Mouse (Mus musculus): ENCODE results near the gene Hoxd12.

The Hoxd12 gene

DNA sequence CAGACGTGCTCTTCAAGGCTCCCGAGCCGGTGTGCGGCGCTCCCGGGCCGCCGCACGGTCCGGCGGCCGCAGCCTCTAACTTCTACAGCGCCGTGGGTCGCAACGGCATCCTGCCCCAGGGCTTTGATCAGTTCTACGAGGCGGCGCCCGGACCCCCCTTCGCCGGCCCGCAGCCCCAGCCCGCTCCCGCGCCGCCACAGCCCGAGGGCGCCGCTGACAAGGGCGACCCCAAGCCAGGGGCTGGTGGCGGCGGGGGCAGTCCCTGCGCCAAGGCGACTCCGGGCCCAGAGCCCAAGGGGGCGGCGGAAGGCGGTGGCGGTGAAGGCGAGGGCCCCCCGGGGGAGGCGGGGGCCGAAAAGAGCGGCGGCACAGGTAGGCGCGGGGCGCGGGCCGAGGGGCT is 8.0 kb downstream of the Hoxd12 start:
- DNase-seq, result peak; percentile 33

DNA sequence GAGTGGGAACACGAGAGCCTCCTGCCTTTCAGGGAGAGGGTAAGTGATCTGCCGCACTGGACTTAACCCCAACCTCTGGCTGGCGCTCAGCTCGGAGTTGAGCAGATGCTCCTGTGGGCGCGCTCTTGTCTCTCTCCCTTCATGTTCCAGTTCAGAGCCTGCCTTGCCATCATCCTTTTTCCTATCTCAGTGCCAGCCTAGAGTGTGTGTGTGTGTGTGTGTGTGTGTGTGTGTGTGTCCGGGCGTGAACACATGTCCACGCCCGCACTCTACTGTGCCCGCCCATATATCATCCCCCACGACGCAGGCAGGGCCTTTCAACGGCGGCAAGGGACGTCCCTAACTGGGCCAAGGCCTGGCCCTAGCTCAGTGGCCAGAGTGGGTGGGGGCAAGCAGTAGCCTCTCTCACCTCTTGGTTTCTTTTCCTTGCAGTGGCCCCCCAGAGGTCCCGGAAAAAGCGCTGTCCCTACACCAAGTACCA is 8.7 kb downstream of the Hoxd12 start:
- peak; percentile 63 for DNase-seq

DNA sequence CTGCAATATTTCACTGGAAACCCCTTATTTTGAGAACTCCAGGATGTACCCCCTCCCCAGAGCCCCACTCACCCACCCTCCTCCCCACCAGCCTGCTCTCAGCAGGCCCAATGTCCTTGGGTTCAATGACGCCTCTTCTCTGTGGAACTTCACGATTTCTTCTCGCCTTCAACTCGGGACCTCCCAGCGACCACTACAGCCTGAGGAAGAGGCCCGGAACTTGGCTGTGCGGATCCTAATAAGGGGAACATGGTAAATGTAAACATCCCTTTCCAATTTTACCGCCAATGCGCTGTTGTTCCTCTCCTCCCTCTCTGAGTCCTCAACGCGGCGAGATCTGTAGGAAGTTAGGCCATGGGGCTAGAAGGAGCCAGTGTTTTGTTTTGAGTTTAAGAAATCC is 9.3 kb downstream of the Hoxd12 start:
- DNase-seq, result no peak

DNA sequence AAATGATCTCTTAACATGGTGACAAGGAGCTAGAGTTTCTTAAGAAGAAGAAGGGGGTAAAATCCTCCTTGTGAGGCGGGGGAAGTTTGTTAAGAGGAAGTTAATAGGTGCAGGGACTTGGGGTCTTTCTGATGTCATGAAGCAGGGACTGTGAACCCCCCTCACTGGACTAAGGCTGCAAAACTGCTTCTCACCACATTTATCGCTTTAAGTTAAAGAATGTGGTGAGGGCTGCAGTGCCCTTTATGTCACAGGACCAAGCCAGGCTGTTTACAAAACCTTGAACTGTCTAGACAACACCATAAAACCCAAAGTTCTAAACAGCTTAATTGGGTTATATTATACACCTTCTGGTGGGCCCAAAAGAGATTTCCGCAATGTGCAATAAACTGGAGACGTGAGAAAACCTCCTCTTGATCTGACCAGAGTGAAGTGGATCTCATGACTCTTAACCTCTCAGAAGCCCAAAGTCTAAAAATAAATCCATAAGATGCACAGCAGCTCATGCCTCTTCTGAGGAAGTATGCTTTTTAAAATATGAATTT is 10.3 kb downstream of the Hoxd12 start:
- DNase-seq, result no peak

DNA sequence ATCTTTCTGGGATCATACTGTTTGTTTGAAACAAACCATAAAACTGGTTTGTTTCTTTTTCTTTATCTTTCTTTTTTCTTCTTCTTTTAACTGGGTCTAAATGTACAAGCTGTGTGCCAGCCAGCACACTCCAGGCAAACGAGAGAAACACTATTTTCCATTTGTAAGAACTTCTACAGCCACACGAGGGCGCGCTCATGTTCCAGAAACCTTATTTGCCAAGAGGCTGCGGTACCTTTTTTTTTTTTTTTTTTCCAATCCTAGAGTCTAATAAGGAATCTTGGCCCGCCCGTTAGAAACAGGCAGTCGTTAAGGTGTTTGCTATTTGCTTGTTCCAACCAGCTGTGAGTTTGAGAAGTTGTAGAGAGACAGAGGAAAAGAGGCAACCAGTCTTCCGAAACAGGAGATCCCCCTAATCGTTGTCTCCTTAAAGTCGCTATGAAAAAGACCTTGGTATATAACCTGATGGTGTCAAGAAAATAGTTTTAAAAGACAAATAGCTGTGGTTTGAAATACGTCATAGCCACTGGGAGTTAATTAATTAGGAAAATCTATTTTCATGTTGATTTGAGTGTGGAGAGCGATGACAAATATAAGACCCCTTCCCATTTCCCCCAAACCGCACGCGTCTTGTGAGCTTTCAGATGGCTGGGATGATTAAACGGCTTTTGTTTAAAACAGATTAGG is 11.6 kb downstream of the Hoxd12 start:
- DNase-seq, result peak; percentile 92

DNA sequence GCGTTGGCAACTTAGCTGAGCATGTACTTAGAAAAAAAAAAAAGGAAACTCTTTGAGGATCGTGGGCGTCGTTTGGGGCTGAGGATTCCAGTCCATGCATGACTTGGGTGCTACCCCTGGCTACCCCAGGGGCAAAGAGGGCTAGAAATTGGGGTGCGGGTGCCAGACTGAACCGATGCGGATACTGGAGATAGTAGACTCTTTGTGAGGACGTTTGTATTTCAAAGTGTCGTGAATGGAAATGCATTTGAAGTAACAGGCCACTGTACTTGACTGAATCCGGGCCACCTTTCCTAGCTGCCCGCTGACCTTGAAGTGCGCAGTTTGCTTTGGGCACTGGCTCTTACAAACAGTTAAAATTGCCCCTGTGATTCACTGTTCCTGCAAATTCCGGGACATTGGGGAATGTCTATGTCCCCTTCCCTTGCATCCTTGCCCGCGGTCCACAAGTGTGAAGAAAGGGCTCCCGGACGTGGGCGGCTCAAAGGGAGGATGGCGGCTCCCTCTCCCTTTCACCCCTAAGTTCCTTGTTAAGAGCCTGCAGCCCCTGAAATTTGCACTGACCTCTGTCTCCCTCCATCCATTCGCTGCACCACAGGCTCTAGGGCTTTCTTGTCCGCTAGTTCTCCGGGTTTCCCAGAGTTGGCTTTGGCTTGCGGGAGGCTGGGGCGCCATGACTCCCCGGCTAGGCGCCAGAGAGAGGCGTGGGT is 12.3 kb downstream of the Hoxd12 start:
- no peak for DNase-seq

DNA sequence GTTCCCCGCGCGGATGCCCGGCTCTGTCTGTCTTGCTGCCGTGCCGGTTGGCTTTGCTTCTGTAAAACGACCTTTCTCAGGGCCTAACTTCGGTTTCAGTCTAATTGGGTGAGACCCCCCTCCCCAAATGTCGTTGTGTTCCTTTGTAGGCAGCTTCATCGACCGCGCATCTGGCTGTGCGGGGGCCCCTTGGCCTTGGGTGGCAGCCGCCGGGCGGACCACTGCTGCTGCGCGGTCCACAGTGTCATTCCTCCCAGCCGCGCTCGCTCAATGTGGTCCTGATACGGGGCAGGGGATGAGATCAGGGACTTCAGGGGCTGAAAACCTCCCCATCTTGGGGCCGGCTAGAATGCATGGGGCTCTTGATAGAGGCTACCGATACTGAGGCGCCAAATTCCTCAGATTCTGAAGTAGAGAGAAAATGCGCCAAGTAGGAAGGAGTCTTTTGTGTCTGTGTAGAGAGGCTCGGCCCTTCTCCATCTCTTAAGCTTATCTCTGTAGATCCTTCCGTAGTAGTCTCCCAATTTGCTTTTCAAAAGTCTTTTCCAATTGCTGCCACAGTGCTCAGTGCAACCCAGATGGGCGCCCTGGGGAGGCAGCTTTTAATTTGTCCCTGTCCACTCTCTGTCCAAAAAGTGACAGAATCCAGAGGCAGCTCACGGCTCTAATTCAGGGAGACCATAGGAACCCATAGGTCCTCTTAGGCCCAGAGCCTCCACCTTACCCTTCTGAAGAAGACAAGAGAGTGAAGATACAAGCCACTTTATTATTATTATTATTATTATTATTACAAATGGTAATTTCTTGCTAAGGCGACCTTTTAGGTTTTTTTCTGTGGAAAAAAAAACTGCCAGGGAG is 13.1 kb downstream of the Hoxd12 start:
- DNase-seq, result peak; percentile 43

DNA sequence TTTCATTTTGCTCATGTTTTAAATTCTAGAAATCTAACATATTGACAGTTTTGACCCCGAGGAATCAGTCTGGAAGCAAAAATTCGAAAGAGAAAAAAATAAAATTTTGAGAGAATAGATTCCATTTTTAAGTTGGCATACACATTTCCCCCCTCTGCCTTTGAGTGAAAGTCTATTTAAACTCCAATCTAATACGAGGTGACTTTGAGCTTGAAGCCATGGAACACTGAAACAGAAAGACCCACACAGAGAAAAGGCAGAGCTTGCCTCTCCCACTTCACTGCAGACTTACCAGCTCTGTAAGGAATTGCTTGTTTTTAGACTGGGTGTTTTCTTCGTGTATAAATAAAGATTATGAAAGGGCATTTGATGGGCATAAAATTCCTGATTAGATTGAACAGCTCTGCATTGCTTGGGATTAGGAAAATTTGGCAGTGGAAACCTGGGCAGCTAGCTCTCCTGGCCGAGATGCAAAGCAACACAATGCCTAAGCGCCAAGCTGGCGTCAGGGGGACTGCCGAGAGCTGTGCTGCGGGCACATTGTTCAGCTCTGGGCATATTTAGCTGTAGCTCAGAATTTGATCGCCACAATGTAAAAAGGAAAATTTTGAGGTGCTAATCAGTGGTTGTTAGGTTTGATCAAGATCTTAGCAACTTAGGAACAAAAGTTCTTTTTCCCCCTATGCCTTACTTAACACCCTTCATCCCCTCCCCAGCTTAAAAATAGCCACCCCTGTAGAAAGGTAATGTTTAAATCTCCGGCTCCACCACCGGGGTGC is 14.2 kb downstream of the Hoxd12 start:
- DNase-seq, result no peak

DNA sequence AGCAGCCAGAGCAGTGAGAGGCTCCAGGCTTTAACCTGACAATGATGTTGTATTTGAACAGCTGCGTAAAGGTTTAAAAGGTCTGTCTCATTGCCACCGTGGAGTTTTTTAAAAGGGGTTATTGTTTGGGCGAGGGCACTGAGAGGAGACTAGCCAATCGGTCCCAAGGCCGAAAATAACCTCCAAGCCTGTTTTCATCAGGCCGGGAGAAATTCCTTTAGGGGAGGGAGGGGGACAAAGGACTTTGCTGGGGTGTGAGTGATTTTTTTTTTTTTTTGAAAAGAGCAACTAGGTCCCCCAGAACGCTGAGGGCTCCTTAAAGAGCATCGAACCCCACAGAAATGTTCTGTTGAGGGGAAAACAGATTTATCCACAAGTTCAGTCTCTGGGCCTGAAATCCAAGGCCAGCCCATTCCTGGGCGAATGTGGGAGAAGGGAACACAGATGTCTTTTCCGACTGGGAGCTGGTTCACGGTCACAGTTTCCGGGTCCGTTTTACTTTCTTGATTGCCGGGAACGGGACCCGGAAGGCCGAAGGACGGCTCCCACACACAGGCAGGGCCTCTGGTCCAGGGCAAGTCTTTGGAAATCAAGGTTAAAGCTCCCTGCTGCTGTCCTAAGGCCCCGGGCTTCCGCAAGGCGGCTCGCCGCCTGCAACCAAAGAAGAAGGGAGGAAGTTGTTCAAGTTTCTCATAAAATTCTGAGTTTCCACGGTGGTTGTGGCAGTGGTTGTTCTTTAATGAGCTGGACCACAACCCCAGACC is 14.9 kb downstream of the Hoxd12 start:
- DNase-seq, result peak; percentile 60

DNA sequence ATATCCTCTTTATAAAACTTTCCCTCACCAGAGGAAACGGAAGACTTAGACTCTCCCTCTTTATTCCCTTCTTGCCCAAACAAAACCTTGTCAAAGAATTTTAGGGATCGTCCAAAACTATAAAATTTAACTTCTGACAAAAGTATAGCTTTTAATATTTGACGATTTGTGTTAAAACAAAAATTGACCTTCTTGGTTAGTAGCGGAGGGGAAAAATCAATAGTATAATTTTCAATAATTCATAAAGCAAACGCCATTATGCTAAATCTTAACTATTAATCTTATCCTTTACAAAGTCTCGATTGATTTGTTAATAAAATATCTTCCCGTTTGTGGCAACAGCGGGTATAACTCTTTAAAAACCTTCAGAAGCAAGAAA is 15.5 kb downstream of the Hoxd12 start:
- no peak for DNase-seq

DNA sequence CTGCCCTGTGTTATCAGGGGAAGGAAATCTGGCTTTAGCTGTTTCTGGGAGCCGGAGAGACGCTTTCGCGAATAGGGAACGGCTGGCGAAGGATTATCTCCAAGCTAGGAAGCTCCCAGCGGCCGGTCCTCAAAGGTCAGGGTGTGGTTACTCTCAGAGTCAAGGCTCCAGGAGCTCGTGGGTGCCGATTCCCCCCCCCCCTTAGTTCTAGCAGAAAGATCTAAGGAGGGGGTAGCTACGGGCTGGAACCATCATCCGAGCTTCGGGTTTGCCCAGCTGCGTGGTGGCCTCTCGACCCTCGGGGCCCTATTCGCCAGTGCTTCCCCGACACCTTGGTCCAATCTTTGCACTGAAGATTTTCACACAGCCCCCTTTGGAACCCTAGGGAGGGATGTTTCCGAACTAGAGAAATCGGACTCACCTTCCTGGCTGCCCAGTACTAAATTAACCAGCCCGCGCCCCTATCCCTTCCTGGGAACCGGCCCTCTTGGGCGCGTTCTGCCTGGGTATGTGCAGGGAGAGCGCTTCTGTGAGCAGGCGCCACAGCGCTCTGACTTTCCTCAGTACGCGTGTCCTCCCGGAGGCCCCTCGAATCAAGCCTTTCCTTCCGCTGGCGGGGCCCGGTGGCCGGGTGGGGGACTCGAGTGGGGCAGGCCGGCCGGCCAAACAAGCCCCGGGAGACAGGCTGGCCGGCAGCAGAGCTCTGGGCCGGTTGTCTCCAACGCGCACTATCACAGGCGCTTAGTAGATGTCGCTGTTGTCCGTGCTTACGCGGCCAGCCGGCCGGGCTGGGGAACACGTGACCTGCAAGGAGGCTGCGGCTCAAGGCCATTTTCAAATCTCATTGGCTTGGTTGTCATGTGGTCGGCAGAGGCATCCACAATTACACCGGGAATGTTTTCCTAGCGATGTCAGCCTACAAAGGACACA is 16.5 kb downstream of the Hoxd12 start, which contains the start of gene Hoxd10:
Hoxd10 (plus strand) TSS at position 903 of the 930 bp plus-strand sequence.
- DNase-seq, result peak; percentile 94

DNA sequence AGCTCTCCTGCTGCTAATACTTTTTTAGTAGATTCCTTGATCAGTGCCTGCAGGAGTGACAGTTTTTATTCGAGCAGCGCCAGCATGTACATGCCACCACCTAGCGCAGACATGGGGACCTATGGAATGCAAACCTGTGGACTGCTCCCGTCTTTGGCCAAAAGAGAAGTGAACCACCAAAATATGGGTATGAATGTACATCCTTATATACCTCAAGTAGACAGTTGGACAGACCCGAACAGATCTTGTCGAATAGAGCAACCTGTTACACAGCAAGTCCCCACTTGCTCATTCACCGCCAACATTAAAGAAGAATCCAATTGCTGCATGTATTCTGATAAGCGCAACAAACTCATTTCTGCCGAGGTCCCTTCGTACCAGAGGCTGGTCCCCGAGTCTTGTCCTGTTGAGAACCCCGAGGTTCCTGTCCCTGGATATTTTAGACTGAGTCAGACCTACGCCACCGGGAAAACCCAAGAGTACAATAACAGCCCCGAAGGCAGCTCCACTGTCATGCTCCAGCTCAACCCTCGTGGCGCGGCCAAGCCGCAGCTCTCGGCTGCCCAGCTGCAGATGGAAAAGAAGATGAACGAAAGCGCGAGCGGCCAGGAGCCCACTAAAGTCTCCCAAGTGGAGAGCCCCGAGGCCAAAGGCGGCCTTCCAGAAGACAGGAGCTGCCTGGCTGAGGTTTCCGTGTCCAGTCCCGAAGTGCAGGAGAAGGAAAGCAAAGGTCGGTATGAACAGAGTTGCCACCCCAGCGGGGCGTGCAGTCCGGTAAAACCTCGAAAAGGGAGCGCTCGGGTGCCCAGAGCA is 17.4 kb downstream of the Hoxd12 start:
- peak; percentile 37 for DNase-seq

DNA sequence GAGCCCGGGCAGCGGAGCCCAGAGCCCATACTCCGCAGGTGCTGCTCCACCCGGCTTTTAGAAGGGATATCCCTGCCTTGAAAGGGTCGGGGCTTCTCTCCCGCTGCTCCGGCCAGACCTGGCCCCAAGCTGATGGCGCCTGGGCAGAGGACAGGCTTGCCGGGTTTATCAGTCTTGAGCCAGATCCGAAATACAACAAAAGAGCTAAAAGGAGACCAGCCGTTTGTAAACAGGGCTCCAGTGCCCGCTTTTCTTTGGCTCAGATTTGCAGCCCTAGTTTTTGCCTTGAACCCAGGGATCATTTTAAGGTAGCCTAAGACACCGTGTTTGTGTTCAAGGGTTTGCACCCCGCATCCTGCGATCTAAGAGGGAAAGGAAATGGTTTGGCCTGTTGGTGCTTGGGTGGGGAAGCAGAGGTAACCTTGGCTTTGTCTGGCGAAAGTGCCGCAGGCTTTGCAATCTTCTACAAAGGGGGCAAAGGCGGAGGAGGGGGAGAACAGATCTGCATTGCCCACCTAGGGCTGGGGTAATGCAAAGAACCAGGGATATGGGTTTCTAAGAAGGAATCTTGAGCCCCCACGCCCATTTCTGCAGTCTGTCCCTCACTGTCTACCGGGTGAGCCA is 18.1 kb downstream of the Hoxd12 start:
- DNase-seq, result no peak

DNA sequence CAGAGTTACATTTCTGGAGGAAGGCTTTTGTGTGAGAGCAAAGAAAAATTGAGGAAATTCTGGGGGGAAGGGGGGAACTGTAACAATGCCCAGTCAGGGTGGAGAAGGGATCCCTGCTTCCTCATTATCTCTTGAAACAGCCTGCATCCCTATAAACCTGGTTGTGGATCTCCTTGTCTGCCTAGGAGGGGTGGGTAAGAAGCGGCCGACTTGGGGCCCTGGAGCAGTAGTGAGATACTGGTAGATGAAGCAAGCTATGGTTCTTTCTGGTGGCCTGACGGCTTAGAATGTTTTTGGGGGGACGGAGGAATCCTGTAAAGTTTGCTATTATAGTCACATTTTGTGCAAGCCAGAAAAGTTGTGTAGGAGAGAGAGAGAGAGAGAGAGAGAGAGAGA is 18.6 kb downstream of the Hoxd12 start:
- DNase-seq, result no peak

DNA sequence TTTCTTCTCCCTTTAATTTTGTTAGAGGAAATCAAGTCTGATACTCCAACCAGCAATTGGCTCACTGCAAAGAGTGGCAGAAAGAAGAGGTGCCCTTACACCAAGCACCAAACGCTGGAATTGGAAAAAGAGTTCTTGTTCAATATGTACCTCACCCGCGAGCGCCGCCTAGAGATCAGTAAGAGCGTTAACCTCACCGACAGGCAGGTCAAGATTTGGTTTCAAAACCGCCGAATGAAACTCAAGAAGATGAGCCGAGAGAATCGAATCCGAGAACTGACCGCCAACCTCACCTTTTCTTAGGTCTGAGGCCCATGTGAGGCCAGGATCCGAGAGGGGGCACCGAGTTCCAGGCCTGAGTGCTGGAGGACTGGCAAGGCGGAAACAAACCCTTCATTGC is 19.3 kb downstream of the Hoxd12 start:
- peak; percentile 81 for DNase-seq

DNA sequence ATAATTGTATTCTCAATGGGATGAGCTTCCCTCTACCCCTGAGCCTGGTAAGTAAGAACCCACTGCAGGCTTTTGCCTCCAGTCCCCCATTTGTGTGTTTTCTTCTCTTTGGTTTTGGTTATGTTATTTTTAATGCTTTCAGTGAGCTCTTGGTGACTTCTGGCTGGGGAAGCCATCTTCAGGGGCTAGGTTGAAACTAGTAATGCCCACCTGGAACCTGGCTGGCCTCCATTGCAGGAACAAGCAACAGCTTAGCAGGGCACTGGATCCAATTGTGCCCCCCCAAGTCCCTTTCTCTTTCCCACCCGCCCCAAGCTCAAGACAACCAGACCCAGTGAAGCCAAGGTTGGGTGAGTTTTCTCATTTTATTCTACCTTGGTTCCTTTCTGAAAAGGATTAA is 20.6 kb downstream of the Hoxd12 start:
- no peak for DNase-seq

DNA sequence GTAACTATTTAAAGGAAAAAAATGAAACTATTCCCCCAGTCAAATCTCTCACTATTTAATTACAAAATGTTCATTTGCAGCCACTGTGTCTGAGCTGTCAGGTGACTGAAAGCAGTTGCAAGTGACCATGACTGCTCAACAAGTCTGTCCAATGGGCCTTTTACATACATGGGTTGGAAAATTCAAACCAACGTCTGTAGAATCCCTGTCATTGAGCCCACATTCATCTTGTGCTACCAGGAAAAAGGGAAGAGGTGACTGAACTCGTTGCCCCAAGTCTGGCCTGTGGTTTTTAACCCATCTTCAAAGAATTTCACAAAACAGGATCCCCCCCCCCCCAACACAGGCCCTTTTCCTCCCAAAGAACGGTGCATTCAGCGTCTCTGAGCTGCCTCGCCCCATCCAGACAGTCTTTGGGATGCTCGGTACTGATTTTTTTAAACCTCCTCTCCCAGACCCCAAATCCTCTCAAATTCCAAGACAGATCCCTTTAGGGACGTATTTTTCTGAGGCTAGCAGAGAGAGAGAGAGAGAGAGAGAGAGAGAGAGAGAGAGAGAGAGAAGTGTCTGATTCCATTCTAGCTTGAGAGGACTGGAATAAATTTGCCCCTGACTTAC is 21.1 kb downstream of the Hoxd12 start:
- no peak for DNase-seq

All from kidney, postnatal 14 days (tissue).